Mouse (Mus musculus) hindbrain, embryonic 16.5 days (tissue): ENCODE data around the gene Dgki. TPM values are rescaled to one million over a fixed set of nuclear protein-coding genes. Genes with fewer than 3 reads are reported as not detected.

Experiments
- ATAC-seq: fragments of 200-750 bp; cut with Nextera tagmentation; 2 replicates; pipeline ENCODE4 v1.8.0; 2017; ENCODE audit warnings: moderate TSS enrichment, moderate library complexity
- H3K27ac ChIP-seq: fragments of 300-500 bp; sonication (generic); 2 replicates; pipeline ENCODE4 v1.5.1; 2014; ENCODE audit warnings: low read depth, mild to moderate bottlenecking, control low read depth, low read length, moderate library complexity
- H3K27me3 ChIP-seq: fragments of 300-500 bp; sonication (generic); replicated peaks from 2 replicates; pipeline ENCODE4 v1.6.1; 2014; ENCODE audit warnings: low read length; ENCODE audit not compliant: control insufficient read depth, insufficient read depth
- H3K36me3 ChIP-seq: fragments of 300-500 bp; sonication (generic); 2 replicates; pipeline ENCODE4 v1.6.1; 2014; ENCODE audit warnings: mild to moderate bottlenecking, low read length, moderate library complexity, mixed read lengths; ENCODE audit not compliant: control insufficient read depth, insufficient read depth
- H3K4me1 ChIP-seq: fragments of 300-500 bp; sonication (generic); 2 replicates; pipeline ENCODE4 v1.6.1; 2014; ENCODE audit warnings: low read depth, low read length; ENCODE audit not compliant: control insufficient read depth, insufficient read depth
- H3K4me2 ChIP-seq: fragments of 300-500 bp; sonication (generic); 2 replicates; pipeline ENCODE4 v1.6.1; 2014; ENCODE audit warnings: mild to moderate bottlenecking, low read length, control low read depth, moderate library complexity
- H3K4me3 ChIP-seq: fragments of 300-500 bp; sonication (generic); 2 replicates; pipeline ENCODE4 v1.5.1; 2014; ENCODE audit warnings: mild to moderate bottlenecking, low read length, control low read depth, moderate library complexity
- H3K9ac ChIP-seq: fragments of 300-500 bp; sonication (generic); 2 replicates; pipeline ENCODE4 v1.6.1; 2014; ENCODE audit warnings: low read depth, mild to moderate bottlenecking, control low read depth, low read length, moderate library complexity
- H3K9me3 ChIP-seq: fragments of 300-500 bp; sonication (generic); 2 replicates; pipeline ENCODE4 v1.6.1; 2014; ENCODE audit warnings: mild to moderate bottlenecking, low read length, moderate library complexity; ENCODE audit not compliant: control insufficient read depth
- WGBS: fragments of 180-500 bp; shearing (Covaris S2); extraction: QIAGEN DNeasy Blood & Tissue Kit; methylation state at CpG from one replicate; pipeline ENCODE4 v1.1.7; 2014; 5-methylcytosine and 5-hydroxymethylcytosine counted together
- polyA plus RNA-seq: library from polyadenylated mRNA; unstranded; fragments of >200 nt; fragmentation: Nextera tagmentation; extraction: Ambion mirVana; gene quantifications from 2 replicates; pipeline ENCODE4 v1.2.1, GENCODE M21; 2015

Gene Dgki
- polyA plus RNA-seq, 1 experiment from 2014 or later = 6.0 TPM

DNA sequence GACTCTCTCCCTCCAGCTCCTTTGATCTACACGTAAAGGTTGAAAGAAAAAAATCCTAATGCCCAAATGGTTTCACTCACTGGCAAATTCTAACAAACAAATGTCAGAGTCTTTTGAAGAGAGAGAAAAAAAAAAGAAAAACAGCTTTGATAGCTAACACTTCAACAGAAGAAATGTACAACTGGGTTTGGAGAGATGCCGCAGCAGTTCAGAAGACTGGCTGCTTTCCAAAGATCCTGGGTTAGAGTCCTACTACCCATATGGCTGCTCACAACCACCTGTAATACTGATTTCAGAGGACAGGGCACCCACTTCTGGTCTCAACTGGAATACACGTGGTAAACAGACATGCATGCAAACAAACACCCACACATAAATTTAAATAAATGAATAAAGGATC, 309.8 kb downstream of the Dgki start:
- Histone ChIP-seq H3K36me3 (no peaks in the 10 kb centered on the region), H3K27me3 (no peaks in the 10 kb centered on the region), H3K9ac (no peak overlapping the region), H3K27ac (no peak overlapping the region), H3K4me1 (no peaks in the 10 kb centered on the region), H3K4me3 (no peak overlapping the region), H3K4me2 (no peak overlapping the region), H3K9me3 (no peaks in the 10 kb centered on the region)
- 75% methylated on average over 3 of the region's 3 CpGs for WGBS
- ATAC-seq = no peak

DNA sequence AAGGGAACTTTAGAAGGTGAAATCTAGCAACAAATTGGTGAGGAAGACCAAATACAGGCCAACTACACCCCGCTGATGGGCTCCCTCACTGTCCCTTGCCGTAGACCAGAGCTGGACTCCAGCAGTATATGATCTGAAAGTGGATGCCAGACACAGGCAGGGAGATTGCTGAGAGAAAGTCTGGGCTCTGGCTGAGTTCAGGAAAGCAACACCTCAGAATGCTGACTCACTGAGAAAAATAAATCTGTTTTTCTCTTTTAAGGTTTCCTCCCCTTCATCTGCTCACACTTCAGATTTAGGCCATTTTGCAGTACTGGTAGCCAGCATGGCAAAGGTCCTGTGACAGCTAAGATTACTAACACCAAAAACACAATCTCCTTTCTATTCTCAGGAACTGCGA, 311.2 kb downstream of the Dgki start:
- no peak for ATAC-seq
- Histone ChIP-seq H3K4me1 (no peaks in the 10 kb centered on the region), H3K36me3 (no peaks in the 10 kb centered on the region), H3K9me3 (no peaks in the 10 kb centered on the region), H3K27me3 (no peaks in the 10 kb centered on the region), H3K4me3 (no peak overlapping the region), H3K4me2 (no peak overlapping the region), H3K9ac (no peak overlapping the region), H3K27ac (no peak overlapping the region)
- 98% methylated on average over 3 of the region's 3 CpGs for WGBS

DNA sequence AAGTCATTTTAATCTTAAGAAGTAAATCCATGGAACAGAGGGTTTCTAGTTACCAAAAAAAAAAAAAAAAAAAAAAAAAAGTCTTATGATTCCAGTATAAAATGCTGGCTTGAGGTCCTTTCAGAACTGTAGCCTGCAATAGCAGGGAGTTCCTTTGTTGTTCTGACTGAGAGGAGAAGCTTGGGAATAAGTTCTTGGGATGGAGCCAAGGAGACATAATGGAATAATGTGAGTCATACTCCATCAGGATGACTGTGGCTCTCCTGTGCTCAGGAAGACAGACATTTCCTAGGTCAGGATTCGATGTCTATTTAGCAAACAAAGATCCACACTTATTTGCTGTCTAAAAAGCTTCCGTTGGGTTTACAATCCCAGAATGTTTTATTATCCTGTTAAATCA, 318.3 kb downstream of the Dgki start:
- no peak overlapping the region for H3K27ac ChIP-seq

DNA sequence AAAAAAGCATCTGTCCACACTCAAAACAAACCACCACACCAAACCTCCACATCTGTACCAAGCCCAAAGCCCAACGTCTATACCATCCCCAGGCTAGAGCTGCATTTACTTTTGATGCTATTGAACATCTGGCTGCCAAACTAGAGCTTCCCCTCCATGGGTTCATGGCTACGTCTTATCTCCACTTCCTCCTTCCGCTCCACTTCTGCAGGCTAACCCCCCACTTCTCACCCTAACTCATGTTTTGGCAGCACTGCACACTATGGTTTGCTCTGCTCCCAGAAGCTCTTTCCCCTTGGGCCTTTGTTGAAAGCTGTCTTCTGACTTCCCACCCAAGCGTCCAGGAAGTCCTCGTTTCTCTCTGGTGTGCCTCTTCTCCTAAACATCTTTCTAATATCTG, 319.5 kb downstream of the Dgki start:
- Histone ChIP-seq H3K9ac (no peak overlapping the region), H3K27ac (no peak overlapping the region), H3K36me3 (no peaks in the 10 kb centered on the region), H3K27me3 (no peaks in the 10 kb centered on the region), H3K9me3 (no peaks in the 10 kb centered on the region), H3K4me2 (no peak overlapping the region), H3K4me1 (no peaks in the 10 kb centered on the region), H3K4me3 (no peak overlapping the region)
- WGBS = 92% methylated on average over 5 of the region's 5 CpGs
- no peak for ATAC-seq

More for the DNA sequence above, 318.3 kb downstream of the Dgki start:
- no peaks in the 10 kb centered on the region for H3K27me3 ChIP-seq
- H3K9ac ChIP-seq = no peak overlapping the region
- no peak overlapping the region for H3K4me3 ChIP-seq
- no peak for ATAC-seq
- 49% methylated on average over 2 of the region's 2 CpGs for WGBS
- no peaks in the 10 kb centered on the region for H3K36me3 ChIP-seq
- H3K9me3 ChIP-seq = no peaks in the 10 kb centered on the region
- no peak overlapping the region for H3K4me2 ChIP-seq
- H3K4me1 ChIP-seq = no peaks in the 10 kb centered on the region

DNA sequence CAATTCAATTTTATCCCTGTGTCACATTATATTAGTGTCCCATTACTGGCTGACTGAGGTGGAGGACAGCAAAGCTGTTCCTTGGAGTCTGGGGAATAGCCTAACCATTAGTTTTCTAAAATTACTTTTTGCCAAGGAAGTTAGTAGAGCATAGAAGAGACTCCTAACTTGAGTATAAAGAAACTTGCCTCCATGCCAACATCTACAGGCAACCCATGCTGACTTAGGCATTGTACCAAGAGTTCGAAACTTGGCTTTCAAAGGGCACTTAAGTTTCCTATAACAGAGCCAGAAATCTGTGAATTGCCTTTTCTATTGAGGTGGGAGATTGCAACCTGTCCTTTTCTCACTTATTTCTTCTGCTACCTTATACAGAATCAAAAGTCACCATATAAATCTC, 321.8 kb downstream of the Dgki start:
- no peak overlapping the region for H3K27ac ChIP-seq
- no peak overlapping the region for H3K4me2 ChIP-seq
- no peak overlapping the region for H3K4me3 ChIP-seq
- ATAC-seq = no peak
- no peaks in the 10 kb centered on the region for H3K27me3 ChIP-seq
- no peaks in the 10 kb centered on the region for H3K9me3 ChIP-seq
- 0 out of 2 replicates have a peak, but pooled peaks cover 3% of the 10 kb centered on the region for H3K36me3 ChIP-seq
- no peaks in the 10 kb centered on the region for H3K4me1 ChIP-seq
- 71% methylated on average over 1 of the region's 1 CpGs for WGBS
- no peak overlapping the region for H3K9ac ChIP-seq

DNA sequence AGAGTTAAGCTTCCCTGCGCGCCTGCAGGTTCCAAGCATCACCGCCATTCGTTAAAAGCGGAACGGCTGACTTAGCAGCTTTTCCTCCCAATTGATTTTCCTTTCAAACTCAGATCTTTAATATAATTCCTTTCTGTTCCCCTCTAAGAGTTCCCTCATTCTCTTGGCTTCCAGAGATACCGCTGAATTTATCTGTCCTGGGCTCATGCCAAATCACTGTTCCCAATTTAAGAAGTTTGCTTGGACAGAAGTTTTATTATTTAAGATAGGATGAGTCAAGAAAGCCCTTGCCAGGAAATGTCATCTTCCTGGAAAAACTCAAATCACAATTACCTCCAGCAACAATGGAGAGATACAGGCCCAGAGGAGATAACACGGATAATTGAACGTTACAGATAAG, 326.9 kb downstream of the Dgki start:
- 57% methylated on average over 9 of the region's 9 CpGs for WGBS
- Histone ChIP-seq H3K4me1 (no peaks in the 10 kb centered on the region), H3K27ac (no peak overlapping the region), H3K9ac (no peak overlapping the region), H3K27me3 (no peaks in the 10 kb centered on the region), H3K36me3 (0 out of 2 replicates have a peak, but pooled peaks cover 3% of the 10 kb centered on the region), H3K4me2 (no peak overlapping the region), H3K9me3 (no peaks in the 10 kb centered on the region), H3K4me3 (no peak overlapping the region)
- no peak for ATAC-seq

DNA sequence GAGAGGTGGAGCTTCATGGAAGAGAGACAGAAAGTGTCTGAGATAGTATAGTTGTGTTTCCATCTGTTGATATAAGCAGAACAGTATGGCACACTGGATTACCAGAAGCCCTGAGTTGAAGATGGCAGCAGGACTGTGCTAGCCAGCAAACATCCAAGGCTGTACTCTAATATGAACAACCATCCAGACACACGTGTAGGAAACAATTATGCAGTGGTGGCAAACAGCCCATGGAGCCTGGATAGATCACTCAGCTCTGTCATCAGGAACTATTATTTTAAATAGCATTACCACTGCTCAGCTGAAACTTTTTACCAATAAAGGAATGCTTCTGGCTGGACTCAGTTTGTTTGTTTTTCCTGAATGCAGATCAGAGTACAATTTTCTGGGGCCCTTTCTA, 327.5 kb downstream of the Dgki start:
- H3K4me3 ChIP-seq = no peak overlapping the region
- H3K9me3 ChIP-seq = no peaks in the 10 kb centered on the region
- no peaks in the 10 kb centered on the region for H3K4me1 ChIP-seq
- no peak overlapping the region for H3K27ac ChIP-seq
- no peak overlapping the region for H3K4me2 ChIP-seq
- 0 out of 2 replicates have a peak, but pooled peaks cover 3% of the 10 kb centered on the region for H3K36me3 ChIP-seq
- H3K27me3 ChIP-seq = no peaks in the 10 kb centered on the region
- no peak for ATAC-seq
- WGBS = 57% methylated on average over 1 of the region's 1 CpGs
- no peak overlapping the region for H3K9ac ChIP-seq

DNA sequence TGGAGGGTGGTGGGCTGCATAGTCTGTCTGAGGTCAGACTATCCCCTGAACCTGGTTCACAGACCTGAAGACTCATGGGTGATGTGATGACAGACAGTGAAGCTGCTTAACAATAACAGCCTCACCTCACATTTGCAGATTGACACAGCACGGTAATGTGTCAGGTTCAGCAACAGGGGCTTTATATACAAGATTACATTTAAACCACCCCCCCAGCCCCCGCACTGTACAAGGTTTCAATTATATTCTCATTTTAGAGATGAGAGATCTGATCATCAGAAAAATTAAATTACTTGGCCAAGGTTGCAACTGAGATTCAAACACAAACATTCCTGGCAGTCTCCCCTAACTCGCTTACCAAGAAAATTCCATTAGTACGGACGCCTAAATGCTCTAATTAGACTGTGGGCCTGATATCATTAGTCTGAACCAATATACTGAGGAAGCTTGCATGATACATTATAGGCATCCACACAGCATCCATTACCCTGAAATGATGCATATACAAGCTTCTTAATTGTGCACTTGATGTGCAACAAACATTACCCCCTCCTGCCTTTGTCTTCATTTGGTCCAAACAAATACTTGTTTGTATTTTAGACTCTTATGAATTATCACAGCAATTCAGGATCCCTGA, 330.6 kb downstream of the Dgki start:
- H3K27ac ChIP-seq = no peak overlapping the region
- no peaks in the 10 kb centered on the region for H3K27me3 ChIP-seq
- H3K4me3 ChIP-seq = no peak overlapping the region
- ATAC-seq = no peak; the same call in 1 of the 2 replicates
- H3K9ac ChIP-seq = no peak overlapping the region
- H3K4me1 ChIP-seq = no peaks in the 10 kb centered on the region
- no peaks in the 10 kb centered on the region for H3K36me3 ChIP-seq
- H3K9me3 ChIP-seq = no peaks in the 10 kb centered on the region
- WGBS = 69% methylated on average over 5 of the region's 5 CpGs
- H3K4me2 ChIP-seq = no peak overlapping the region

DNA sequence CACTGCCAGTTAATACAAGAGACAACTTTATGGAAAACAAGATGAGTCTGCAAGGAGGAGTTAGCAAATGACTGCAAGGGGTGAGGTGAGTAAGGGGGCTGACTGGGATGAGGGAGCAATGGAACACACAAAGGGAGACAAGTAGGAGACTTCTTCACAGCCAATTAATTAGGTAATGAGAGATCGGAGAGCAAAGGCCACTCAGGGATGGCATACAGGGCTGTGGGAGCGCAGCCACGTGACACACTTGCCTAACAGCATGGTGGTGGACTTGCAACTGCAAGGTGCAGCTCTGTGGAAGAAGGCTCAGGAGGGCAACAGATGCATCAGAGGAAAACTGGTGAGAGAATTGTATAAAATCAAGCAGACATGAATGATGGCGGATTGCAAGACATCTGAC, 339.3 kb downstream of the Dgki start:
- H3K9me3 ChIP-seq = no peaks in the 10 kb centered on the region
- H3K4me1 ChIP-seq = no peaks in the 10 kb centered on the region
- WGBS = 78% methylated on average over 4 of the region's 4 CpGs
- H3K27me3 ChIP-seq = no peaks in the 10 kb centered on the region
- no peak overlapping the region for H3K9ac ChIP-seq
- H3K27ac ChIP-seq = no peak overlapping the region
- H3K36me3 ChIP-seq = no peaks in the 10 kb centered on the region
- H3K4me2 ChIP-seq = no peak overlapping the region
- no peak for ATAC-seq
- H3K4me3 ChIP-seq = no peak overlapping the region

DNA sequence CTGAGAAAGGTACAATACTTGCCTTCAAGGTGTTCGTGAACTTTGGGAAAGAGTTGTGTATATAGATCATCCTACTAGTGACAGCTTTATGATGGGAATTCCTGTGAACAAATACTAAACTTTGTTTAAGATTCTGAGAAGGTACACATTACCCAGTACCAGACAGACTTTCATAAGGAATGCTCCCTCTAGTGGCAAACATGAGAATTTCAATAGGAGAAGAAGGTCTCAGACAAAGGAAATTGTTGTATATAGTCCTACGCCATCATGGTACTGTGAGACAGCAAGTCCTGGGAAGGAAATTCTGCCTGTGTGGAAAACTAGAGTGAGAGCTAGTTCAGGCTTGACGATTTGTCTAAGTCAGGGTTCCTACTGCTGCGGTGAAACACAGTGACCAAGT, 344.7 kb downstream of the Dgki start:
- Histone ChIP-seq H3K36me3 (no peaks in the 10 kb centered on the region), H3K9me3 (no peaks in the 10 kb centered on the region), H3K4me2 (no peak overlapping the region), H3K4me1 (no peaks in the 10 kb centered on the region), H3K27ac (no peak overlapping the region), H3K27me3 (no peaks in the 10 kb centered on the region), H3K4me3 (no peak overlapping the region), H3K9ac (no peak overlapping the region)
- 89% methylated on average over 4 of the region's 4 CpGs for WGBS
- no peak for ATAC-seq
